ENCODE assay signal across 8 mouse cellular contexts in genomic region chr12:3980991-3981349, GRCm38 (mm10). TPM values are rescaled to one million over a fixed set of nuclear protein-coding genes. Genes with fewer than 3 reads are reported as not detected.
A peak's percentile ranks its signal among the peaks of the same experiment; 100 is the strongest.
DNase-seq lines count a peak whose midpoint lies in the region; ATAC-seq and TF ChIP-seq lines count a peak whose summit lies in the region.

No protein-coding gene starts in this region.

- no peak for TF ChIP-seq EP300 in heart, adult 2 months (IDR thresholded peaks at IDR 0.05; ENCODE audit: insufficient read depth, low read depth, low read length)
- no peak for TF ChIP-seq EP300 in stomach, postnatal 0 days (optimal IDR thresholded peaks at IDR 0.05)

- peaks cover 5% of the 10 kb centered on the region for H3K4me1 ChIP-seq in heart, adult 2 months (ENCODE audit: control insufficient read depth, insufficient read depth, low read length)
- H3K4me1 ChIP-seq in spleen, adult 2 months (ENCODE audit: control insufficient read depth, insufficient read depth, insufficient read length), result peaks cover 6% of the 10 kb centered on the region
- H3K4me1 ChIP-seq in liver, embryonic 12.5 days, result peaks cover 16% of the 10 kb centered on the region
- H3K4me1 ChIP-seq in stomach, postnatal 0 days (replicated peaks; ENCODE audit: control insufficient read depth, insufficient read depth), result no peaks in the 10 kb centered on the region; the same call in 1 of the 2 replicates

- no peaks in the 10 kb centered on the region for H3K36me3 ChIP-seq in heart, adult 2 months (ENCODE audit: control insufficient read depth, insufficient read depth, low read length)
- no peaks in the 10 kb centered on the region for H3K36me3 ChIP-seq in spleen, adult 2 months (ENCODE audit: control insufficient read depth, insufficient read depth, low read length)
- H3K36me3 ChIP-seq in liver, embryonic 12.5 days, result no peaks in the 10 kb centered on the region
- no peaks in the 10 kb centered on the region for H3K36me3 ChIP-seq in stomach, postnatal 0 days (ENCODE audit: control insufficient read depth, insufficient read depth, low read length)

- no peak overlapping the region for H3K4me3 ChIP-seq in heart, adult 2 months
- peak overlapping the region; percentile 65; the same call in 1 of the 2 replicates for H3K4me3 ChIP-seq in spleen, adult 2 months (ENCODE audit: extremely low read depth, insufficient read depth, insufficient read length)
- H3K4me3 ChIP-seq in liver, embryonic 12.5 days, result no peak overlapping the region
- H3K4me3 ChIP-seq in stomach, postnatal 0 days (ENCODE audit: low read depth, low read length), result peak overlapping the region; percentile 43; the same call in 1 of the 2 replicates

- 0 out of 2 replicates have a peak overlapping the region, but pooled peaks have one; percentile 22 for H3K9ac ChIP-seq in heart, adult 2 months (ENCODE audit: low read depth, low read length)
- no peak overlapping the region for H3K9ac ChIP-seq in liver, embryonic 12.5 days
- 0 out of 2 replicates have a peak overlapping the region, but pooled peaks have one; percentile 8 for H3K9ac ChIP-seq in stomach, postnatal 0 days (ENCODE audit: low read length)

- no peaks in the 10 kb centered on the region for H3K79me2 ChIP-seq in heart, adult 2 months (replicated peaks; ENCODE audit: control insufficient read depth, insufficient read depth, low read length)

- H3K9me3 ChIP-seq in liver, embryonic 12.5 days (replicated peaks), result no peaks in the 10 kb centered on the region
- H3K9me3 ChIP-seq in stomach, postnatal 0 days (ENCODE audit: control insufficient read depth, low read length), result no peaks in the 10 kb centered on the region

- peak overlapping the region; percentile 66 for H3K27ac ChIP-seq in heart, adult 2 months
- no peak overlapping the region for H3K27ac ChIP-seq in spleen, adult 2 months (ENCODE audit: insufficient read depth, low read length)
- no peak overlapping the region for H3K27ac ChIP-seq in liver, embryonic 12.5 days
- H3K27ac ChIP-seq in stomach, postnatal 0 days (replicated peaks), result peak overlapping the region; percentile 73

- H3K4me2 ChIP-seq in liver, embryonic 12.5 days, result peak overlapping the region; percentile 73
- peak overlapping the region; percentile 76 for H3K4me2 ChIP-seq in stomach, postnatal 0 days (replicated peaks; ENCODE audit: low read depth)

- ATAC-seq in liver, embryonic 12.5 days, result no peak; the same call in 1 of the 2 replicates
- no peak for ATAC-seq in stomach, postnatal 0 days (ENCODE audit: low FRiP score, low TSS enrichment)

- 71% methylated on average over 1 of the region's 1 CpGs for WGBS in heart, adult 2 months
- WGBS in spleen, adult 2 months, result 78% methylated on average over 1 of the region's 1 CpGs
- WGBS in liver, embryonic 12.5 days (ENCODE audit: insufficient replicate concordance), result 50% methylated on average over 1 of the region's 1 CpGs
- WGBS in stomach, postnatal 0 days, result 57% methylated on average over 1 of the region's 1 CpGs

- no peak for DNase-seq in heart, adult 2 months
- no peak for DNase-seq in heart, adult 9 months (ENCODE audit: low spot score in 2 of 2)
- no peak for DNase-seq in spleen, adult 2 months (ENCODE audit: low read depth in 1 of 2, low spot score in 2 of 2)
- DNase-seq in spleen, adult 18-20 months, result no peak
- no peak for DNase-seq in stomach, postnatal 0 days (ENCODE audit: low spot score)
- no peak for DNase-seq in adrenal gland, postnatal 14 days
- DNase-seq in spleen, adult 12 weeks (ENCODE audit: low spot score), result no peak

- intact Hi-C loops in heart, adult 2 months (cut with DNase I), result loop anchor here (2.0 kb wide), 1 partner anchor 20 kb away; no protein-coding TSS in a partner anchor

- no peaks in the 10 kb centered on the region for H3K27me3 ChIP-seq in heart, adult 2 months (ENCODE audit: control insufficient read depth, insufficient read depth, low read length)
- no peaks in the 10 kb centered on the region for H3K27me3 ChIP-seq in spleen, adult 2 months (ENCODE audit: control insufficient read depth, insufficient read depth, low read length)
- peaks cover 53% of the 10 kb centered on the region for H3K27me3 ChIP-seq in liver, embryonic 12.5 days (replicated peaks)
- no peaks in the 10 kb centered on the region for H3K27me3 ChIP-seq in stomach, postnatal 0 days (ENCODE audit: control insufficient read depth, insufficient read depth, low read length)

- TF ChIP-seq CTCF in heart, adult 2 months (IDR thresholded peaks at IDR 0.05), result no peak
- no peak for TF ChIP-seq CTCF in spleen, adult 2 months (IDR thresholded peaks at IDR 0.05; ENCODE audit: extremely low read depth, insufficient read depth, insufficient read length, insufficient replicate concordance)
- TF ChIP-seq CTCF in stomach, postnatal 0 days (IDR thresholded peaks at IDR 0.05; ENCODE audit: low read depth), result no peak

- no peak for TF ChIP-seq POLR2A in heart, adult 2 months (IDR thresholded peaks at IDR 0.05; ENCODE audit: insufficient read depth, low read depth, low read length)
- TF ChIP-seq POLR2A in spleen, adult 2 months (IDR thresholded peaks at IDR 0.05; ENCODE audit: low read depth, low read length), result no peak

RNA-seq across cellular contexts. Expression of gene Pomc, which starts 26.2 kb away (rescaled TPM):
- total RNA-seq in heart, adult 2 months (2021), result under 1 TPM; 0.36 to 0.50 TPM
- polyA plus RNA-seq in heart, adult 2 months (2012; rRNA removed), result 0.37 TPM in 1 of 2 replicates, not detected in the other
- polyA plus RNA-seq in spleen, adult 2 months (2012; rRNA removed), result 0.39 and 0.44 TPM in 2 replicates
- 0.87 and 0.90 TPM in 2 replicates for polyA plus RNA-seq in liver, embryonic 12.5 days (2016; fragmentation: Nextera tagmentation; extraction: Ambion mirVana)
- 0.96 and 1.2 TPM in 2 replicates for polyA plus RNA-seq in stomach, postnatal 0 days (2015; fragmentation: Nextera tagmentation; extraction: Ambion mirVana)
- 0.79 and 1.2 TPM in 2 replicates for total RNA-seq in adrenal gland, postnatal 14 days (2021)

RNA-seq across cellular contexts. Expression of gene Efr3b, which starts 57.7 kb away (rescaled TPM):
- 1 to 10 TPM; 5.3 to 6.4 TPM for total RNA-seq in heart, adult 2 months (2021)
- polyA plus RNA-seq in heart, adult 2 months (2012; rRNA removed), result 9.9 and 11.1 TPM in 2 replicates
- polyA plus RNA-seq in spleen, adult 2 months (2012; rRNA removed), result 0.97 and 2.0 TPM in 2 replicates
- 0.41 and 0.50 TPM in 2 replicates for polyA plus RNA-seq in liver, embryonic 12.5 days (2016; fragmentation: Nextera tagmentation; extraction: Ambion mirVana)
- 0.76 and 0.99 TPM in 2 replicates for polyA plus RNA-seq in stomach, postnatal 0 days (2015; fragmentation: Nextera tagmentation; extraction: Ambion mirVana)
- total RNA-seq in adrenal gland, postnatal 14 days (2021), result 5.4 and 7.0 TPM in 2 replicates

Comparison
In these comparisons a context has a peak if more than half of its experiments do, and no peak if none do; other contexts are left out.
1. H3K27ac ChIP-seq: peak in heart, adult 2 months (single experiment) and stomach, postnatal 0 days (single experiment); none in spleen, adult 2 months (single experiment) and liver, embryonic 12.5 days (single experiment).
2. H3K4me3 ChIP-seq: peak in spleen, adult 2 months (single experiment) and stomach, postnatal 0 days (single experiment); none in heart, adult 2 months (single experiment) and liver, embryonic 12.5 days (single experiment).